In genomic region chr1:190880638-190881037, GRCm38 (mm10) we compare ENCODE assay signal across 20 mouse cellular contexts. TPM values are rescaled to one million over a fixed set of nuclear protein-coding genes. Genes with fewer than 3 reads are reported as not detected.
DNase-seq lines count a peak whose midpoint lies in the region; ATAC-seq and TF ChIP-seq lines count a peak whose summit lies in the region.
"Had no signal": no experiment of that assay in that cellular context is flagged by ENCODE, and none has a peak within 500 bp of the region (broad histone marks: within the 10 kb centered on the region; RNA-seq: fewer than 3 reads in every experiment).

No protein-coding gene starts in this region.

- intact Hi-C loops in left cerebral cortex, postnatal 14 days (cut with DNase I), result loop anchor here (2.0 kb wide), 1 partner anchor 48 kb away; no protein-coding TSS in a partner anchor

- no peak overlapping the region for H3K4me2 ChIP-seq in liver, embryonic 14.5 days (ENCODE audit: low read depth)
- no peak overlapping the region for H3K4me2 ChIP-seq in midbrain, postnatal 0 days (ENCODE audit: low read depth, low read length, poor library complexity, severe bottlenecking)
- H3K4me2 ChIP-seq: embryonic facial prominence, embryonic 15.5 days; forebrain, embryonic 15.5 days; heart, embryonic 13.5 days had no signal

- no peak for TF ChIP-seq CTCF in liver, adult 2 months (IDR thresholded peaks at IDR 0.05; ENCODE audit: low read depth, low read length)
- TF ChIP-seq CTCF in liver, embryonic 14.5 days (IDR thresholded peaks at IDR 0.05; ENCODE audit: low read depth), result no peak
- no peak for TF ChIP-seq CTCF in layer of hippocampus, adult 2 months (conservative IDR thresholded peaks at IDR 0.05)
- no peak for TF ChIP-seq CTCF in midbrain, postnatal 0 days (IDR thresholded peaks at IDR 0.05)

- whole genome bisulfite sequencing in liver, adult 2 months, result 17% methylated on average over 6 of the region's 6 CpGs
- WGBS in liver, embryonic 14.5 days (ENCODE audit: insufficient replicate concordance), result 63% methylated on average over 6 of the region's 6 CpGs
- WGBS in midbrain, postnatal 0 days, result 92% methylated on average over 6 of the region's 6 CpGs

- no peaks in the 10 kb centered on the region for H3K9me3 ChIP-seq in liver, embryonic 14.5 days (ENCODE audit: control insufficient read depth, low read length)
- H3K9me3 ChIP-seq in midbrain, postnatal 0 days (ENCODE audit: low read length), result no peaks in the 10 kb centered on the region
- H3K9me3 ChIP-seq: embryonic facial prominence, embryonic 15.5 days; forebrain, embryonic 10.5 days; forebrain, embryonic 15.5 days; G1E; heart, embryonic 13.5 days had no signal

- no peak for TF ChIP-seq EP300 in liver, embryonic 14.5 days (IDR thresholded peaks at IDR 0.05; ENCODE audit: low read depth)

- peaks cover 6% of the 10 kb centered on the region for H3K4me1 ChIP-seq in liver, adult 2 months (ENCODE audit: control insufficient read depth, insufficient read depth, low read length)
- H3K4me1 ChIP-seq in liver, embryonic 14.5 days (replicated peaks; ENCODE audit: control insufficient read depth in 2 of 2, insufficient read depth in 2 of 2, low read length in 1 of 2), result peaks cover 0 to 2% of the 10 kb centered on the region in 2 experiments; a peak in 1 of 4 replicates
- H3K4me1 ChIP-seq in midbrain, postnatal 0 days (ENCODE audit: insufficient read depth, low read length), result no peaks in the 10 kb centered on the region
- H3K4me1 ChIP-seq: embryonic facial prominence, embryonic 15.5 days; forebrain, embryonic 15.5 days had no signal

- no peak overlapping the region for H3K9ac ChIP-seq in liver, adult 2 months (ENCODE audit: low read depth, low read length)
- no peak overlapping the region for H3K9ac ChIP-seq in liver, embryonic 14.5 days (replicated peaks)
- no peak overlapping the region for H3K9ac ChIP-seq in midbrain, postnatal 0 days (replicated peaks; ENCODE audit: low read length, poor library complexity, severe bottlenecking)
- H3K9ac ChIP-seq: embryonic facial prominence, embryonic 15.5 days; forebrain, embryonic 15.5 days; heart, embryonic 13.5 days had no signal

- TF ChIP-seq POLR2A in liver, adult 2 months (IDR thresholded peaks at IDR 0.05; ENCODE audit: extremely low read depth, insufficient read depth, low read length), result no peak

- peak overlapping the region; percentile 53 for H3K27ac ChIP-seq in liver, adult 2 months (replicated peaks; ENCODE audit: insufficient read depth, low read depth, low read length)
- H3K27ac ChIP-seq in liver, embryonic 14.5 days, result no peak overlapping the region
- H3K27ac ChIP-seq in layer of hippocampus, adult 2 months, result no peak overlapping the region
- H3K27ac ChIP-seq in midbrain, postnatal 0 days (ENCODE audit: low read depth, low read length), result no peak overlapping the region
- H3K27ac ChIP-seq: embryonic facial prominence, embryonic 15.5 days; forebrain, embryonic 10.5 days; forebrain, embryonic 15.5 days; heart, embryonic 13.5 days had no signal

- no peaks in the 10 kb centered on the region for H3K36me3 ChIP-seq in liver, adult 2 months (ENCODE audit: control insufficient read depth, insufficient read depth, low read length)
- H3K36me3 ChIP-seq in liver, embryonic 14.5 days (replicated peaks; ENCODE audit: control insufficient read depth, insufficient read depth, low read depth), result no peaks in the 10 kb centered on the region
- peaks cover 11% of the 10 kb centered on the region; the same call in 1 of the 2 replicates for H3K36me3 ChIP-seq in midbrain, postnatal 0 days (ENCODE audit: insufficient read depth, low read length)

- H3K79me2 ChIP-seq in liver, adult 2 months (ENCODE audit: control insufficient read depth, insufficient read depth, low read length), result no peaks in the 10 kb centered on the region; the same call in 1 of the 2 replicates

- peak; percentile 67 for ATAC-seq in liver, embryonic 14.5 days (ENCODE audit: insufficient read depth)
- no peak for ATAC-seq in midbrain, postnatal 0 days (ENCODE audit: low FRiP score)

- H3K4me3 ChIP-seq in liver, adult 2 months (ENCODE audit: insufficient read depth, low read depth, low read length), result no peak overlapping the region
- H3K4me3 ChIP-seq in liver, embryonic 14.5 days (ENCODE audit: insufficient read depth in 1 of 2, low read depth in 2 of 2, low read length in 2 of 2), result no peak overlapping the region
- H3K4me3 ChIP-seq in layer of hippocampus, adult 2 months, result no peak overlapping the region
- no peak overlapping the region for H3K4me3 ChIP-seq in midbrain, postnatal 0 days (ENCODE audit: low read depth, low read length)
- H3K4me3 ChIP-seq: embryonic facial prominence, embryonic 15.5 days; erythroblast, embryonic 14.5 days; forebrain, embryonic 10.5 days; forebrain, embryonic 15.5 days; heart, embryonic 13.5 days had no signal

- peak; percentile 22 for DNase-seq in liver
- DNase-seq in liver, adult 2 months (ENCODE audit: extremely low read depth, low read depth, low spot score), result peak; percentile 90
- peak; percentile 22 to 37 (median 24) for DNase-seq in liver, embryonic 14.5 days (ENCODE audit: low read depth in 3 of 3, low spot score in 3 of 3)
- peak; percentile 35 for DNase-seq in lung, postnatal 25 days (ENCODE audit: low spot score)
- DNase-seq in layer of hippocampus, adult 18-20 months (ENCODE audit: low spot score in 2 of 2), result no peak
- no peak for DNase-seq in layer of hippocampus, adult 2 months (ENCODE audit: low spot score in 2 of 2)
- no peak for DNase-seq in midbrain, postnatal 0 days (ENCODE audit: low spot score)
- no peak for DNase-seq in left cerebral cortex, postnatal 14 days (ENCODE audit: low spot score in 2 of 2)
- DNase-seq: adrenal gland, adult 8-10 months; cerebellum, adult 8-10 months; cerebellum, postnatal 14 days; gastrocnemius, postnatal 36 days; heart, adult 11 months; heart, postnatal 36 days had no signal

- H3K27me3 ChIP-seq in liver, adult 2 months (ENCODE audit: control insufficient read depth, insufficient read depth, low read length), result no peaks in the 10 kb centered on the region
- no peaks in the 10 kb centered on the region for H3K27me3 ChIP-seq in liver, embryonic 14.5 days (ENCODE audit: control insufficient read depth, insufficient read depth, low read length)
- H3K27me3 ChIP-seq in midbrain, postnatal 0 days (ENCODE audit: insufficient read depth, low read length), result no peaks in the 10 kb centered on the region
- H3K27me3 ChIP-seq: embryonic facial prominence, embryonic 15.5 days; forebrain, embryonic 15.5 days; heart, embryonic 13.5 days had no signal

RNA-seq across cellular contexts. Expression of gene Rps6kc1, which starts 30.9 kb away (rescaled TPM):
- total RNA-seq in liver, adult 2 months (2014; rRNA removed), result 9.2 and 12.6 TPM in 2 replicates
- 5.7 and 8.1 TPM in 2 replicates for polyA plus RNA-seq in liver, adult 2 months (2012; rRNA removed)
- 1.5 and 1.9 TPM in 2 replicates for polyA plus RNA-seq in liver, embryonic 14.5 days (2012; rRNA removed)
- polyA plus RNA-seq in liver, embryonic 14.5 days (2014; fragmentation: Nextera tagmentation; extraction: Ambion mirVana), result 3.5 and 3.6 TPM in 2 replicates
- total RNA-seq in layer of hippocampus, adult 18-20 months (2021), result 10 to 100 TPM; 90.7 to 94.1 TPM
- total RNA-seq in layer of hippocampus, adult 2 months (2021), result 10 to 100 TPM; 83.7 to 85.8 TPM
- total RNA-seq in midbrain, postnatal 0 days (2014; rRNA removed), result 44.7 and 47.9 TPM in 2 replicates
- polyA plus RNA-seq in midbrain, postnatal 0 days (2015; fragmentation: Nextera tagmentation; extraction: Ambion mirVana), result 26.9 and 28.6 TPM in 2 replicates
- 10 to 100 TPM; 76.0 to 84.0 TPM for total RNA-seq in left cerebral cortex, postnatal 14 days (2021)

RNA-seq across cellular contexts. Expression of gene Angel2, which starts 44.3 kb away (rescaled TPM):
- total RNA-seq in liver, adult 2 months (2014; rRNA removed), result 20.4 and 20.7 TPM in 2 replicates
- 11.4 and 11.7 TPM in 2 replicates for polyA plus RNA-seq in liver, adult 2 months (2012; rRNA removed)
- polyA plus RNA-seq in liver, embryonic 14.5 days (2012; rRNA removed), result 8.2 and 11.8 TPM in 2 replicates
- 15.1 and 15.3 TPM in 2 replicates for polyA plus RNA-seq in liver, embryonic 14.5 days (2014; fragmentation: Nextera tagmentation; extraction: Ambion mirVana)
- total RNA-seq in layer of hippocampus, adult 18-20 months (2021), result 10 to 100 TPM; 51.7 to 52.3 TPM
- total RNA-seq in layer of hippocampus, adult 2 months (2021), result 10 to 100 TPM; 53.1 to 60.0 TPM
- total RNA-seq in midbrain, postnatal 0 days (2014; rRNA removed), result 31.4 and 40.1 TPM in 2 replicates
- polyA plus RNA-seq in midbrain, postnatal 0 days (2015; fragmentation: Nextera tagmentation; extraction: Ambion mirVana), result 40.4 and 41.6 TPM in 2 replicates
- total RNA-seq in left cerebral cortex, postnatal 14 days (2021), result 10 to 100 TPM; 53.5 to 55.3 TPM

Comparison
In these comparisons a context has a peak if more than half of its experiments do, and no peak if none do; other contexts are left out.
1. DNase-seq: peak in liver (single experiment), liver, adult 2 months (single experiment), liver, embryonic 14.5 days (3 of 3) and lung, postnatal 25 days (single experiment); none in layer of hippocampus, adult 18-20 months (0 of 2), layer of hippocampus, adult 2 months (0 of 2), midbrain, postnatal 0 days (single experiment) and left cerebral cortex, postnatal 14 days (0 of 2).